Comparison of ENCODE assay signal across 8 mouse cellular contexts in genomic region chr17:12265969-12266925, GRCm38 (mm10). TPM values are rescaled to one million over a fixed set of nuclear protein-coding genes. Genes with fewer than 3 reads are reported as not detected.
DNase-seq lines count a peak whose midpoint lies in the region; ATAC-seq and TF ChIP-seq lines count a peak whose summit lies in the region.

No protein-coding gene starts in this region.

- 68% methylated on average over 21 of the region's 21 CpGs for WGBS in forebrain, embryonic 15.5 days
- WGBS in liver, postnatal 0 days (ENCODE audit: insufficient replicate concordance): 78% methylated on average over 21 of the region's 21 CpGs
- 43% methylated on average over 21 of the region's 21 CpGs for WGBS in olfactory bulb, adult 2 months

- peak overlapping the region; percentile 49 for H3K27ac ChIP-seq in forebrain, embryonic 15.5 days (replicated peaks)
- no peak overlapping the region for H3K27ac ChIP-seq in liver, postnatal 0 days (ENCODE audit: low read depth)
- peak overlapping the region; percentile 72 for H3K27ac ChIP-seq in olfactory bulb, adult 2 months (ENCODE audit: insufficient read depth, low read depth, low read length)

- DNase-seq in cerebellum, postnatal 10 days: peak; percentile 62 to 65
- no peak for DNase-seq in cerebellum, adult 9-10 months
- peak; percentile 31 to 47 for DNase-seq in heart, postnatal 36 days
- peak; percentile 77 to 86 for DNase-seq in layer of hippocampus, adult 18-20 months (ENCODE audit: low spot score in 2 of 2)
- DNase-seq in liver, postnatal 0 days: peak; percentile 31

- peak; percentile 66 for ATAC-seq in forebrain, embryonic 15.5 days (replicated peaks)
- peak; percentile 43 for ATAC-seq in liver, postnatal 0 days
- no peak for ATAC-seq in inflammation-experienced regulatory T-cells, adult 6 months

- TF ChIP-seq EP300 in liver, postnatal 0 days (IDR thresholded peaks at IDR 0.05; ENCODE audit: low read depth): no peak

- peaks cover 7% of the 10 kb centered on the region for H3K36me3 ChIP-seq in forebrain, embryonic 15.5 days
- H3K36me3 ChIP-seq in liver, postnatal 0 days (replicated peaks; ENCODE audit: insufficient read depth, low read length): peaks cover 16% of the 10 kb centered on the region

- H3K4me2 ChIP-seq in forebrain, embryonic 15.5 days (replicated peaks): no peak overlapping the region
- H3K4me2 ChIP-seq in liver, postnatal 0 days (ENCODE audit: low read depth, low read length): no peak overlapping the region

- no peaks in the 10 kb centered on the region for H3K9me3 ChIP-seq in forebrain, embryonic 15.5 days
- no peaks in the 10 kb centered on the region for H3K9me3 ChIP-seq in liver, postnatal 0 days (ENCODE audit: low read length)

- H3K27me3 ChIP-seq in forebrain, embryonic 15.5 days: no peaks in the 10 kb centered on the region
- H3K27me3 ChIP-seq in liver, postnatal 0 days (ENCODE audit: insufficient read depth, low read length): no peaks in the 10 kb centered on the region

- H3K4me3 ChIP-seq in forebrain, embryonic 15.5 days: no peak overlapping the region
- no peak overlapping the region for H3K4me3 ChIP-seq in liver, postnatal 0 days (ENCODE audit: low read depth, low read length)
- H3K4me3 ChIP-seq in olfactory bulb, adult 2 months (ENCODE audit: insufficient read depth, low read depth, low read length): no peak overlapping the region

- peak; percentile 50 for TF ChIP-seq CTCF in liver, postnatal 0 days (IDR thresholded peaks at IDR 0.05; ENCODE audit: low read depth)
- TF ChIP-seq CTCF in olfactory bulb, adult 2 months (IDR thresholded peaks at IDR 0.05; ENCODE audit: insufficient read depth, low read depth, low read length): no peak

- no peak overlapping the region for H3K9ac ChIP-seq in forebrain, embryonic 15.5 days (replicated peaks)
- H3K9ac ChIP-seq in liver, postnatal 0 days (replicated peaks): no peak overlapping the region

- peaks cover 25% of the 10 kb centered on the region for H3K4me1 ChIP-seq in forebrain, embryonic 15.5 days
- no peaks in the 10 kb centered on the region for H3K4me1 ChIP-seq in liver, postnatal 0 days (ENCODE audit: insufficient read depth)
- peaks cover 24% of the 10 kb centered on the region for H3K4me1 ChIP-seq in olfactory bulb, adult 2 months (ENCODE audit: control insufficient read depth, insufficient read depth, low read length)

- no peak for TF ChIP-seq POLR2A in olfactory bulb, adult 2 months (IDR thresholded peaks at IDR 0.05; ENCODE audit: insufficient read depth, low read depth, low read length)

- intact Hi-C loops in heart, postnatal 36 days (cut with DNase I): loop anchor here (1.0 kb wide), 2 partner anchors 101 to 106 kb away; no protein-coding TSS in a partner anchor

RNA-seq across cellular contexts. Expression of gene Map3k4, which starts 52.3 kb away (rescaled TPM):
- 37.4 and 47.3 TPM in 2 replicates for polyA plus RNA-seq in forebrain, embryonic 15.5 days (2015; fragmentation: Nextera tagmentation; extraction: Ambion mirVana)
- total RNA-seq in heart, postnatal 36 days (2021): 10 to 100 TPM; 45.8 to 46.6 TPM
- total RNA-seq in layer of hippocampus, adult 18-20 months (2021): 10 to 100 TPM; 64.3 to 65.9 TPM
- 9.8 and 13.0 TPM in 2 replicates for polyA plus RNA-seq in liver, postnatal 0 days (2015; fragmentation: Nextera tagmentation; extraction: Ambion mirVana)
- not detected in 2 replicates for polyA plus RNA-seq in olfactory bulb, adult 2 months (2012; ENCODE audit: insufficient read depth, insufficient read length, low replicate concordance, missing spikeins)
- 10 to 100 TPM; 10.6 to 11.7 (median 10.8) TPM for polyA plus RNA-seq in inflammation-experienced regulatory T-cells, adult 6 months (2017; shearing (Covaris generic))
